Mouse (Mus musculus) cerebellum, adult 9-10 months (tissue): ENCODE results near the gene Rnf166.
A peak's percentile ranks its signal among the peaks of the same experiment; 100 is the strongest.

Experiments
- DNase-seq: peaks from one replicate; pipeline ENCODE4 v3.0.0; 2022

Gene Rnf166

GRCm38 (mm10) chr8:122475580-122476320 is at the start of gene Rnf166, which contains the start of gene Ctu2:
Rnf166 (minus strand) TSS chr8:122476064.
Ctu2 (plus strand) TSS chr8:122476143.
- DNase-seq = peak; percentile 85

GRCm38 (mm10) chr8:122525004-122525403 is 49.1 kb upstream of the Rnf166 start:
- DNase-seq = no peak

GRCm38 (mm10) chr8:122524506-122524905 is 48.6 kb upstream of the Rnf166 start:
- DNase-seq = peak; percentile 11

- peak; percentile 28 for DNase-seq
Measured at GRCm38 (mm10) chr8:122523652-122524360, 47.9 kb upstream of the Rnf166 start.

- peak; percentile 11 for DNase-seq
Measured at GRCm38 (mm10) chr8:122522796-122523651, 47.2 kb upstream of the Rnf166 start.

- DNase-seq = no peak
Measured at GRCm38 (mm10) chr8:122520611-122521010, 44.7 kb upstream of the Rnf166 start.

- DNase-seq = no peak
Measured at GRCm38 (mm10) chr8:122517541-122518190, 41.8 kb upstream of the Rnf166 start.

- DNase-seq = no peak
Measured at GRCm38 (mm10) chr8:122515699-122516098, 39.8 kb upstream of the Rnf166 start.

- DNase-seq = no peak
Measured at GRCm38 (mm10) chr8:122512392-122512791, 36.5 kb upstream of the Rnf166 start.

- no peak for DNase-seq
Measured at GRCm38 (mm10) chr8:122511552-122511951, 35.7 kb upstream of the Rnf166 start.

- peak; percentile 86 for DNase-seq
Measured at GRCm38 (mm10) chr8:122500856-122501255, 25.0 kb upstream of the Rnf166 start.

GRCm38 (mm10) chr8:122497912-122498311 is 22.0 kb upstream of the Rnf166 start:
- no peak for DNase-seq

- DNase-seq = no peak
Measured at GRCm38 (mm10) chr8:122497016-122497734, 21.3 kb upstream of the Rnf166 start.

- DNase-seq = no peak
Measured at GRCm38 (mm10) chr8:122488387-122488786, 12.5 kb upstream of the Rnf166 start.

- DNase-seq = no peak
Measured at GRCm38 (mm10) chr8:122484831-122485230, 9.0 kb upstream of the Rnf166 start.

- no peak for DNase-seq
Measured at GRCm38 (mm10) chr8:122483877-122484276, 8.0 kb upstream of the Rnf166 start.

GRCm38 (mm10) chr8:122482448-122482847 is 6.6 kb upstream of the Rnf166 start:
- no peak for DNase-seq

GRCm38 (mm10) chr8:122474951-122475560 is 808 bp downstream of the Rnf166 start:
- peak; percentile 63 for DNase-seq

GRCm38 (mm10) chr8:122473911-122474421 is 1.9 kb downstream of the Rnf166 start:
- no peak for DNase-seq

GRCm38 (mm10) chr8:122470691-122471090 is 5.2 kb downstream of the Rnf166 start:
- DNase-seq = no peak

- DNase-seq = no peak
Measured at GRCm38 (mm10) chr8:122469965-122470364, 5.9 kb downstream of the Rnf166 start.
